Mouse (Mus musculus) forebrain, embryonic 12.5 days (tissue): ENCODE data around the gene Mib2. TPM values are rescaled to one million over a fixed set of nuclear protein-coding genes. Genes with fewer than 3 reads are reported as not detected.
A peak's percentile ranks its signal among the peaks of the same experiment; 100 is the strongest.

ENCODE experiments used
- ATAC-seq: fragments of 200-750 bp; cut with Nextera tagmentation; 2 replicates; pipeline ENCODE4 v1.8.0; 2017; ENCODE audit warnings: moderate TSS enrichment; ENCODE audit not compliant: low FRiP score
- H3K27ac ChIP-seq: fragments of 300-500 bp; sonication (generic); 2 replicates; pipeline ENCODE4 v1.5.1; 2016; ENCODE audit warnings: mild to moderate bottlenecking
- H3K27me3 ChIP-seq: fragments of 300-500 bp; sonication (generic); 2 replicates; pipeline ENCODE4 v1.6.1; 2016; ENCODE audit warnings: mild to moderate bottlenecking
- H3K36me3 ChIP-seq: fragments of 300-500 bp; sonication (generic); replicated peaks from 2 replicates; pipeline ENCODE4 v1.6.1; 2016; ENCODE audit warnings: mild to moderate bottlenecking
- H3K4me1 ChIP-seq: fragments of 300-500 bp; sonication (generic); 2 replicates; pipeline ENCODE4 v1.6.1; 2016
- H3K4me2 ChIP-seq: fragments of 300-500 bp; sonication (generic); 2 replicates; pipeline ENCODE4 v1.6.1; 2016; ENCODE audit warnings: mild to moderate bottlenecking, moderate library complexity
- H3K4me3 ChIP-seq: fragments of 300-500 bp; sonication (generic); replicated peaks from 2 replicates; pipeline ENCODE4 v1.5.1; 2016; ENCODE audit warnings: mild to moderate bottlenecking
- H3K9ac ChIP-seq: fragments of 300-500 bp; sonication (generic); 2 replicates; pipeline ENCODE4 v1.6.1; 2016; ENCODE audit warnings: mild to moderate bottlenecking
- H3K9me3 ChIP-seq: fragments of 300-500 bp; sonication (generic); 2 replicates; pipeline ENCODE4 v1.6.1; 2016
- WGBS: fragments of 180-500 bp; shearing (Covaris S2); methylation state at CpG from one replicate; pipeline ENCODE4 v1.1.7; 2016; 5-methylcytosine and 5-hydroxymethylcytosine counted together
- polyA plus RNA-seq: library from polyadenylated mRNA; unstranded; fragments of >200 nt; fragmentation: Nextera tagmentation; extraction: Ambion mirVana; gene quantifications from 2 replicates; pipeline ENCODE4 v1.2.1, GENCODE M21; 2016

Gene Mib2
- polyA plus RNA-seq: 30.7 and 35.8 TPM in 2 replicates

DNA sequence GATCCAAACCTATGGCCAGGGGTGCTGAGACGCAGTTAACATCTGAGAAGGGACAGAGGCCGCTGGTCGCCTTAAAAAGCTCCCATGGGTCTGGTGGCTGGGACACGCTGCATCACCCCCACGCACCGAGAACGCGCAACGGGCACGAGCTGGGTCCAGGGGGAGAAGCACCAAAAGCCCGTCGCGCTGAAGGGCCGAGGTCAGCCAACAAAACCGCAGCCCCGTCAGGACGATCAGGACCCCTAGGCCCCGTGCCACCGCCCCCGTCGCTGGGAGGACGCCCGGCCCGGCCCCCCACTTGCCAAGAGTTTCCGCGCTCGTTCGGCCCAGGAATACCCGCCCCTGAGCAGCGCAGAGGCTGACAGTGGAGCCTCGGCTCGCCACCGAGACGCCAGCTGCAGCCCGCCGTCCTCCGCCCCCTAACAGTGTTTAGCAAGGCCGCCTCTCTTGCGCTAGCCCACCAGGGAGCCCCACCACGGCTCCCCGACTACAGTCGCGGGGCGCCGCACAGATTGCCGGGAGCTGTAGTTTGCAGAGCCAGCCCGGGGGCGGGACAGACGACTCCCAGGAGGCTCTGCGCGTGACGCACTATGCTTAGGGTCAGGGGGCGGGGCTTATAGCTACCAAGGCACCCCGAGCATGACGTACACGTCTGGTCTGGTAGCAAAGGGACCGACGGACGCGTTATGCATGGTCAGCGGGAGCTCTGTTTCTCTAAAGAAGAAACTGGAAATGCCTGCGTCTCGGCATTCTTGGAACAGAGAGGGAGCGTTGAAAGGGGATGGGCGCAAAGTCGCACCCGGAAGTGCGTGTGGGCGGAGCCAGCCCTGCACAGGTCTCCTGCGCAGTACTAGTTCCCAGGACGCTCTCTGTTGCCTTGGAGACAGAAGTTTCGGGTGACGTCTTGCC, at the start of gene Mib2:
Mib2 (minus strand) TSS at position 510 of the 909 bp plus-strand sequence.
- H3K9me3 ChIP-seq: no peaks in the 10 kb centered on the region
- under 1% methylated on average over 73 of the region's 73 CpGs for WGBS
- H3K36me3 ChIP-seq: no peaks in the 10 kb centered on the region
- 0 out of 2 replicates have a peak, but pooled peaks cover 2% of the 10 kb centered on the region for H3K27me3 ChIP-seq
- ATAC-seq: peak; percentile 99
- peak within 1 kb of the TSS; percentile 87 for H3K4me3 ChIP-seq
- H3K4me2 ChIP-seq: peak within 1 kb of the TSS; percentile 94
- H3K4me1 ChIP-seq: peaks cover 10% of the 10 kb centered on the region
- H3K9ac ChIP-seq: peak within 1 kb of the TSS; percentile 86
- H3K27ac ChIP-seq: peak within 1 kb of the TSS; percentile 81

DNA sequence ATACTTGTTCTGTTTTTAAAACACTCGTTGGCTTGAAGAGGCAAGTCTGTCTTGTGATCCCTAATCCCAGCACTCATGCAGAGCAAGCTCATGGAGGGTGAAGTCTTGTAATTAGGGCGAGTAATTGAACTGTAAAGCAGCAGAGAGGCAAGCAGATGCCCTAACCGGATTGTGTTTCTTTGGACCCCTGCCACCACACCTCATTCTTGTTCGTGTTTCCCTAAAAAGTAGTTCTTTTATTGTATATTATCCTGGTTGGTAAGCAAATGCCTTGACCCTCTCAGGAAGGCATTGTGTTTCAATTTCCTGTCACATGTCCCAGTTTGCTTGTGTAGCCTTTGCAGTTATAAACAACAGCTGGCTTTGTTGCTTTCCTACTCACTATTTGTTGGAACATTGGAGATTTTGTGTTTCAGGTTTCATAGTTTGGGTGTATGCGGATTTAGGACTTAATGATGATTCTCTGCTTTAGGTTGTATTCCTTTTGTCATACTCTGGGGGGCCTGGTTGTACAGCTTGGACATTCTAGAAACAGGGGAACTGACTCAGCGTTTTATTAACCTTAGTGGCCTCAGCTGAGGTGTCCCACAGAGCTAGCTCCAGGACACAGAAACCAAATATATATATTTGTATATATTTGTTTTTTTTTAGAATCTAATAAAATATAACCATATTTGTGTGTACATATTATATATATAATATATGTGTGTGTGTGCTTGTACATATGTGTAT, 41.7 kb upstream of the Mib2 start:
- Histone ChIP-seq H3K4me1 (peaks cover 12% of the 10 kb centered on the region), H3K9ac (no peak overlapping the region), H3K9me3 (no peaks in the 10 kb centered on the region), H3K27me3 (no peaks in the 10 kb centered on the region), H3K27ac (no peak overlapping the region), H3K4me2 (no peak overlapping the region), H3K4me3 (no peak overlapping the region), H3K36me3 (peaks cover 10% of the 10 kb centered on the region)
- WGBS: 49% methylated on average over 6 of the region's 6 CpGs
- no peak for ATAC-seq

DNA sequence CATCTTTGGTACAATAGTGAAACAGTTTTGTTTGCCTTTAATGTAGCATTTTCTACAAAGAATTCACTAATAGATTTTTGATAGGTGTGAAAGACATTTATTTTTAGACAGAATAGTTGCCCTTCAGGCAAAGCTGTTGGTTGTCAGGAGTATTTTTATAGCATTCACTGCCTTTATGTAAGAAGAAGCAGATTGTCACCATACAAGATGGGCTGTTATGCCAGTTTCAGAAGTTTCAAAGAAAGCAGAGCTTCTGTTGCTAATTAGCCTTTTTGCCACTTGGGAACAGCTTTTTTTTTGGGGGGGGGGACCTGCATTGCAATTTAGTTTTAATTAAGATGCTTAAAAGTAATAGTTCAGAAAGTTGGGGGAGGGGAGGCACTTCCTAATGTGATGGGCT, 40.0 kb upstream of the Mib2 start:
- no peak overlapping the region for H3K4me2 ChIP-seq
- ATAC-seq: no peak

DNA sequence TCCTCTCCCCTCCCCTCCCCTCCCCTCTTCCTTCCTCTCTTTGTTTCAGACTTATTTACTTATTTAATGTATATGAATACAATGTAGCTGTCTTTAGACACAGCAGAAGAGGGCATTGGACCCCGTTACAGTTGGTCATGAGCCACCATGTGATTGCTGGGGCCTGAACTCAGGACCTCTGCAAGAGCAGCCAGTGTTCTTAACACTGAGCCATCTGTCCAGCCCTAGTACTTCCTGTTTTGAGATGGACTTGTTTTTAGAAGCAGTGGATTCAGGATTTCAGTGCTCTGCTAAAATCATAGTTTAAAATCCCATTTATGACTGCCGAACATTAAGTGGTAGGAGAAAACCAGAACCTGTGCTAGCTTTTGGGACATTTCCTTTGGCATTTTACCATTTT, 39.6 kb upstream of the Mib2 start:
- ATAC-seq: no peak
- no peak overlapping the region for H3K9ac ChIP-seq

More for the DNA sequence above, 40.0 kb upstream of the Mib2 start:
- Histone ChIP-seq H3K4me1 (peaks cover 16% of the 10 kb centered on the region), H3K36me3 (no peaks in the 10 kb centered on the region; the same call in 1 of the 2 replicates), H3K9me3 (no peaks in the 10 kb centered on the region), H3K27ac (no peak overlapping the region), H3K4me3 (no peak overlapping the region), H3K27me3 (no peaks in the 10 kb centered on the region), H3K9ac (no peak overlapping the region)

DNA sequence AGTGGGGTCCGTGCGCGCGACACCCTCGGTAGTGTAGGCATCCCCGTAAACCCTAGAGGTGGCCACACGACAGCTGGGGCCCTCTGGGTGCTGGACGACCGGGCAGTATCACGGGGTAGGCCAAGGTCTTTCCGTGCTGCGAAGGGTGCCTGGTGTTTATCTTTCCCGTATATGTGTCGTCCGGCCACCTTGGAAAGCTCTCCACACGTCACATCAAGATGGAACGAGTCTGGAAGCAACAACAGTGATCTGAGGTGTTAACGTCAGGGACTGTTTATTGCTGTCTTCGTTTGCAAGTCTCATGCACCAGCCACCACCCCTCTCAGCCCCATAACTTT, 36.6 kb upstream of the Mib2 start:
- Histone ChIP-seq H3K9me3 (no peaks in the 10 kb centered on the region), H3K9ac (peak overlapping the region; percentile 87), H3K36me3 (no peaks in the 10 kb centered on the region; the same call in 1 of the 2 replicates), H3K4me1 (peaks cover 16% of the 10 kb centered on the region), H3K27ac (peak overlapping the region; percentile 96), H3K4me3 (peak overlapping the region; percentile 93), H3K27me3 (no peaks in the 10 kb centered on the region), H3K4me2 (peak overlapping the region; percentile 71)
- WGBS: under 1% methylated on average over 19 of the region's 19 CpGs
- ATAC-seq: no peak

More for the DNA sequence above, 39.6 kb upstream of the Mib2 start:
- WGBS: 93% methylated on average over 2 of the region's 2 CpGs
- H3K36me3 ChIP-seq: no peaks in the 10 kb centered on the region; the same call in 1 of the 2 replicates
- H3K4me2 ChIP-seq: no peak overlapping the region
- no peak overlapping the region for H3K4me3 ChIP-seq
- H3K27me3 ChIP-seq: no peaks in the 10 kb centered on the region
- H3K4me1 ChIP-seq: peaks cover 16% of the 10 kb centered on the region
- no peak overlapping the region for H3K27ac ChIP-seq
- no peaks in the 10 kb centered on the region for H3K9me3 ChIP-seq

DNA sequence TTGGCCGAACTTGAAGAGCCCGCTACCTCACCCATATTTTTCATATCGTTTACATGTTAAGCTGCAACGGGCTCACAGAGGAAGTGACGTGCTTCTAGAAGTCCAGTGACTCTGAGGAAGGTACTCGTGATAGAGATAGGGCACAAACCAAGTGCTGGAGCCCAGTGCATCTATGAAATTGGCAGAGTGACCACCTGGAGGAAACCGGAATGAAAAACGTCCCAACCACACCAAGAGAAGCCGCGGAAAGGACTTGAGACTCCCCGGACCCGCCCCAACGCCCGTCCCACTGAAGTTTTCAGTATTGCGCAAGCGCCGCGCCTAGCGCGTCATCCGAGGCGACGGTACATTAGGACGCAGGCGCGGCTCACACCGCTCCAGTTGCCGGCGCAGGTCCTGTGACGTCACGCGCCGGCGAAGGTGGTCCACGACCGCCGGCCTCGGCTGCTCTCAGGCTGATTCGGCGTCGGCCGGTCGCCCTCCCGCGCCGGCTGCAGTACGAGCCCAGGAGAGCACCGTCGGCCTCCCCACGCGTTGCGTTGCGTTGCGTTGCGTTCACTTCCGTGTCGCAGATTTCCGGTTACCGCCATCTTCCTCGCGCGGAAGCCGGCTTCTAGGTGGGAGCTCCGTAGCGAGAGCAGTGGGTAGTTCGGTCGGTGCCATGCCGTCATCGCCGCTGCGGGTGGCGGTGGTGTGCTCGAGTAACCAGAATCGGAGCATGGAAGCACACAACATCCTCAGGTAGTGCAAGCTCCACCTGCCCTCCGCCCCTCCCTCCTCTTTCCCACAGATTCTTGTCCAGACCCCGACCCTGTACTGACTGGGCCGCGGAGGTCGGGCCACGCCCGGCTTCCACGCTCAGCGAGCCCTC, 36.0 kb upstream of the Mib2 start, which contains the start of gene Ssu72:
Ssu72 (plus strand) TSS at position 80 of the 871 bp plus-strand sequence.
- Histone ChIP-seq H3K4me1 (peaks cover 16% of the 10 kb centered on the region), H3K27me3 (no peaks in the 10 kb centered on the region), H3K36me3 (no peaks in the 10 kb centered on the region; the same call in 1 of the 2 replicates), H3K4me3 (peak within 1 kb of the TSS; percentile 93), H3K27ac (peak within 1 kb of the TSS; percentile 96), H3K9me3 (no peaks in the 10 kb centered on the region), H3K9ac (peak within 1 kb of the TSS; percentile 87), H3K4me2 (peak within 1 kb of the TSS; percentile 71)
- WGBS: under 1% methylated on average over 83 of the region's 83 CpGs
- peak; percentile 95 for ATAC-seq

DNA sequence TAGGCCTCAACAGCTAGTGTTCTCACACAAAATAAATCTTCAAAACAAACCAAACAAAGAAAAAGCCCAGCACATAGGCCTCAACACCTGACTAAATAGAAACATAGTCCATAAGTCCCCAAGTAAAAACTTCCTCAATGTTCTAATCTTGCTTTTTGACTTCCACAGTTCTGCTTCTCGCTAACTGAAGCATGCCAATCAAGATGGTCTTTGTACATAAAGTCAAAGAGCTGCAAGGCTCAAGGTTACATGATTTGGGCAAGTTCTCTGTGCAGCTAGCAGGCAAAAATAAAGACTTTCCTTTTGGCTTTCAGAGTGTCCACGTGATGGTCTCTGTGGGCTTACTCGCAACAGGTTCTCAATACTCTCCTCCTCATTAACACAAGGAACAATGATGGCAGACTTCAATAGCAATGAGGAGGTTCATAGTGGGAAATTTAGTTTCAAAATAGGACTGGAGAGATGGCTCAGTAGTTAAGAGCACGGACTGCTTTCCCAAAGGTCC, 34.5 kb upstream of the Mib2 start:
- ATAC-seq: no peak
- Histone ChIP-seq H3K9ac (no peak overlapping the region), H3K27me3 (no peaks in the 10 kb centered on the region), H3K27ac (no peak overlapping the region), H3K4me2 (no peak overlapping the region), H3K9me3 (no peaks in the 10 kb centered on the region), H3K4me3 (no peak overlapping the region), H3K36me3 (no peaks in the 10 kb centered on the region), H3K4me1 (peaks cover 14% of the 10 kb centered on the region)
- WGBS: 92% methylated on average over 4 of the region's 4 CpGs

DNA sequence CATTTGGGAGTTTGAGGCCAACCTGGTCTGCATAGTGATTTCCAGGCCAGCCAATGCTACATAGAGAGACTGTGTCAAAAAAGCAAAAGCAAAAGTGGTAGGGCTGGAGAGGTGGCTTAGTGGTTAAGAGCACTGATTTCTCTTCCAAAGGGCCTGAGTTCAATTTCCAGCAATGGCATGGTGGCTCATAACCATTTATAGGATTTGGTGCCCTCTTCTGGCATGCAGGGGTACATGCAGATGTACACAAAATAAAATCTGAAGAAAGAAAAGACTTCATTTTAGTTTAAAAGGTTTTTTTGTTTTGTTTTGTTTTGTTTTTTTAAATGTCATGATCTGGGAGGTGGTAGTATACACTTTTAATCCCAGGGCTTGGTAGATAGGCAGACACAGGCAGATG, 31.4 kb upstream of the Mib2 start:
- no peak for ATAC-seq
- Histone ChIP-seq H3K27me3 (peaks cover 21% of the 10 kb centered on the region), H3K4me2 (no peak overlapping the region), H3K4me3 (no peak overlapping the region), H3K27ac (no peak overlapping the region), H3K9ac (no peak overlapping the region), H3K4me1 (peaks cover 15% of the 10 kb centered on the region), H3K36me3 (no peaks in the 10 kb centered on the region), H3K9me3 (no peaks in the 10 kb centered on the region)

DNA sequence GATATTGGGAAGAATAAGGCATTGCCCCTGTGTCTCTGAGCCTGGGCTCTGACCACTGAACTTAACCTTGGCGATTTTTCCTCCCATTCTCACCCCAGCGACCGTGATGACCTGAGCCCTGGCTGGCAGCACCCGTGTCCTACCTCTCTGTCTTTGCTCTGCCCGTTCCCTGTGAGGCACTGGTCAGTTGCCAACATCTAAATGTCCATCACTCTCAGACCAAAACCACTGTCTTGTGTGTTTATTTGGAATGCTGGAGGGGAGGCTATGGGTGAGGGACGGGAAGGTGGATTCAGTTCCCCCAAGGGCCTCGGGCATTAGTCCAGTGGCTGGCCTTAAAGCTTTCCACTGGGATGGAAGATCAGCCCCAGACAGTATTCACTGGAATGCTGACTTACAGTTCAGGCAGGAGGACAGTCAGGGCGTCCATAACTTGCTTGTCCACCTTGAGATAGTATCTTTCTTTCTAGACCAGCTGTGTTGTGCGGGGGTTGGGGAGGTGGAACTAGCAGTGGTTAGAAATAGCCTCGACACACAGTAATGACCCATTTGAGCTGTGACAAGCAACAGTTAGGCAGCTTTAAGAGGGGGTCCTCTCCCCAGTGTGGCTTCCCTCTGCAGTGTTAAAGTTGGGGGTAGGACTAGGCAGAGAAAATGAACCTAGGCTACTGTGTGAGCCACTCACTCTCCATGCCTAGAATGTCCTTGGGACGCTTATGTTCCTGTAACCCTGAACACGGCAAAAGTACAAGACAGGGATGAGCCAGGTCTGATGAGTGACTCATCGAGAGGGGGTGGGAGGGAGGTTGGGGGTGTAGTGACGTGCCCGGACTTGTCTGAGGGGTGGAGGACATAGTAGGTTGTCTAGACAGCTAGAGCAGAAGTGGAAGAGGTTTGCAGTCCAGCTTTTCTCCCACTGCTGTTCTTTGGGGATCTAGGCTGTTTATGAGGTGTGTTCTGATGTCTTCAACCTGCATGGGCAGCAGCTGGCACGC, 27.6 kb upstream of the Mib2 start:
- Histone ChIP-seq H3K9ac (no peak overlapping the region), H3K4me1 (peaks cover 23% of the 10 kb centered on the region; the same call in 1 of the 2 replicates), H3K27ac (no peak overlapping the region), H3K36me3 (no peaks in the 10 kb centered on the region), H3K4me3 (no peak overlapping the region), H3K9me3 (0 out of 2 replicates have a peak, but pooled peaks cover 3% of the 10 kb centered on the region), H3K27me3 (peaks cover 42% of the 10 kb centered on the region), H3K4me2 (no peak overlapping the region)
- no peak for ATAC-seq
- WGBS: 84% methylated on average over 16 of the region's 16 CpGs

DNA sequence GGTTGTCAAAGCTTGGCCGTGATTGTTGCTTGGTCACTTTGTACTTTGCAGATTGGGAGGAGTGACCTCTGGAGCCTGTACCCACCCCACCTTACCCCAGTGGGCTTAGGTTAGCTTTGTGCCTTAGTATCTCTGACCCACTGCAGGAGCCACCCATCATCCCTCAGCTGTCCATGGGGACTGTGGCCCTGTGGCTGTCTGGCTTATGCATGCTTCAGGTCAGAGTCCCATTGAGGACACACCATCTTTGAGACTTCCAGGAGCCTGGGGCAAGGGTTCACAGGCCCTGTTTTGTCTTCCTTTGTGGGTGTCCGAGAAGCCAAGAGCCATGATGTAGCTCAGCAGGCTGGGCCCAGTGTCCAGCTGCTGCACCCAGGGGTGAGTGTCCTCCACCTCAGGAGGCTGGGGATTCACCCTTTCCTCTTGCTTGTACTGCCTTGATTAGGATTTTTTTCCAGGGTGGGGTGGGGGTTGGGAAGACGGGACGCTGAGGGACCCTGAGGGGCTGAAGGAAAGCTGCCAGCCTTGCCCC, 26.6 kb upstream of the Mib2 start:
- Histone ChIP-seq H3K4me3 (peak overlapping the region; percentile 79), H3K4me1 (peaks cover 23% of the 10 kb centered on the region; the same call in 1 of the 2 replicates), H3K4me2 (peak overlapping the region; percentile 88), H3K36me3 (no peaks in the 10 kb centered on the region), H3K9ac (peak overlapping the region; percentile 71; the same call in 1 of the 2 replicates), H3K27ac (no peak overlapping the region), H3K27me3 (peaks cover 50% of the 10 kb centered on the region), H3K9me3 (0 out of 2 replicates have a peak, but pooled peaks cover 3% of the 10 kb centered on the region)
- WGBS: 85% methylated on average over 4 of the region's 4 CpGs
- ATAC-seq: no peak
